Mouse (Mus musculus): Measurements from ENCODE around the gene Ppp1r9a. TPM values are rescaled to one million over a fixed set of nuclear protein-coding genes. Genes with fewer than 3 reads are reported as not detected.
"Not testable (repeated sequence)": the region's sequence is repeated elsewhere in the genome, so short reads cannot be mapped to it uniquely, and the experiment has no call there.

The Ppp1r9a gene
- total and polyA plus RNA-seq, 3 experiments: 0.03 TPM; not detected in 2

GRCm38 (mm10) chr6:4889544-4889943, 13.2 kb upstream of the Ppp1r9a start:
- Histone ChIP-seq H3K9ac (ENCODE audit: control insufficient read depth, low read depth, low read length, poor library complexity, severe bottlenecking) (no peak overlapping the region), H3K36me3 (ENCODE audit: control insufficient read depth in 1 of 2, insufficient read depth in 2 of 2, low read length in 2 of 2) (no peaks in the 10 kb centered on the region), H3K79me2 (ENCODE audit: control insufficient read depth, insufficient read depth, low read length, poor library complexity) (no peaks in the 10 kb centered on the region), H3K9me3 (replicated peaks; ENCODE audit: insufficient read depth, low read length) (no peaks in the 10 kb centered on the region), H3K4me1 (ENCODE audit: control insufficient read depth in 1 of 2, insufficient read depth in 2 of 2, low read length in 2 of 2) (no peaks in the 10 kb centered on the region), H3K4me3 (ENCODE audit: control insufficient read depth in 1 of 2, insufficient read depth in 1 of 2, low read depth in 2 of 2, low read length in 2 of 2) (no peak overlapping the region), H3K27me3 (ENCODE audit: control insufficient read depth in 1 of 2, insufficient read depth in 2 of 2, low read length in 2 of 2) (no peaks in the 10 kb centered on the region; a peak in 3 of 4 replicates), H3K27ac (ENCODE audit: control insufficient read depth, low read depth, low read length) (no peak overlapping the region)
- no peak for TF ChIP-seq MXI1 (IDR thresholded peaks at IDR 0.05; ENCODE audit: low read depth, low read length)
- no peak for TF ChIP-seq GABPA (IDR thresholded peaks at IDR 0.05; ENCODE audit: low read depth, low read length)
- TF ChIP-seq ZNF384 (IDR thresholded peaks at IDR 0.05; ENCODE audit: low read depth, low read length): no peak
- DNase-seq (ENCODE audit: low read depth, low spot score): no peak

GRCm38 (mm10) chr6:4892417-4892816, 10.3 kb upstream of the Ppp1r9a start:
- Histone ChIP-seq H3K4me3 (ENCODE audit: control insufficient read depth in 1 of 2, insufficient read depth in 1 of 2, low read depth in 2 of 2, low read length in 2 of 2) (no peak overlapping the region), H3K9ac (ENCODE audit: control insufficient read depth, low read depth, low read length, poor library complexity, severe bottlenecking) (no peak overlapping the region), H3K36me3 (ENCODE audit: control insufficient read depth in 1 of 2, insufficient read depth in 2 of 2, low read length in 2 of 2) (no peaks in the 10 kb centered on the region), H3K4me1 (ENCODE audit: control insufficient read depth in 1 of 2, insufficient read depth in 2 of 2, low read length in 2 of 2) (no peaks in the 10 kb centered on the region), H3K9me3 (replicated peaks; ENCODE audit: insufficient read depth, low read length) (no peaks in the 10 kb centered on the region), H3K79me2 (ENCODE audit: control insufficient read depth, insufficient read depth, low read length, poor library complexity) (no peaks in the 10 kb centered on the region), H3K27me3 (ENCODE audit: control insufficient read depth in 1 of 2, insufficient read depth in 2 of 2, low read length in 2 of 2) (no peaks in the 10 kb centered on the region; a peak in 3 of 4 replicates), H3K27ac (ENCODE audit: control insufficient read depth, low read depth, low read length) (no peak overlapping the region)
- TF ChIP-seq CTCF (IDR thresholded peaks at IDR 0.05 in 2 of 3, conservative IDR thresholded peaks at IDR 0.05 in 1 of 3; ENCODE audit: control insufficient read depth in 1 of 3, insufficient read depth in 1 of 3, low read depth in 2 of 3, low read length in 3 of 3, poor library complexity in 1 of 3, severe bottlenecking in 1 of 3) (no peak), NELFE (IDR thresholded peaks at IDR 0.05; ENCODE audit: low read depth, low read length) (no peak), MYB (IDR thresholded peaks at IDR 0.05; ENCODE audit: low read depth, low read length) (no peak), MXI1 (IDR thresholded peaks at IDR 0.05; ENCODE audit: low read depth, low read length) (no peak), POLR2A (IDR thresholded peaks at IDR 0.05; ENCODE audit: control insufficient read depth in 1 of 2, insufficient read depth in 1 of 2, low read depth in 1 of 2, low read length in 2 of 2, poor library complexity in 1 of 2) (no peak), BHLHE40 (IDR thresholded peaks at IDR 0.05; ENCODE audit: borderline replicate concordance, low read depth, low read length) (no peak), TCF12 (IDR thresholded peaks at IDR 0.05; ENCODE audit: low read depth, low read length) (no peak), HCFC1 (IDR thresholded peaks at IDR 0.05; ENCODE audit: low read depth, low read length) (no peak), NRF1 (IDR thresholded peaks at IDR 0.05; ENCODE audit: insufficient read depth, low read depth, low read length, poor library complexity, severe bottlenecking) (no peak), GABPA (IDR thresholded peaks at IDR 0.05; ENCODE audit: low read depth, low read length) (no peak)
- DNase-seq (ENCODE audit: low read depth, low spot score): no peak

- H3K9me3 ChIP-seq (replicated peaks; ENCODE audit: insufficient read depth, low read length); H3K36me3 ChIP-seq (ENCODE audit: control insufficient read depth in 1 of 2, insufficient read depth in 2 of 2, low read length in 2 of 2); H3K4me1 ChIP-seq (ENCODE audit: control insufficient read depth in 1 of 2, insufficient read depth in 2 of 2, low read length in 2 of 2); H3K9ac ChIP-seq (ENCODE audit: control insufficient read depth, low read depth, low read length, poor library complexity, severe bottlenecking); H3K27ac ChIP-seq (ENCODE audit: control insufficient read depth, low read depth, low read length); H3K79me2 ChIP-seq (ENCODE audit: control insufficient read depth, insufficient read depth, low read length, poor library complexity); H3K27me3 ChIP-seq (ENCODE audit: control insufficient read depth in 1 of 2, insufficient read depth in 2 of 2, low read length in 2 of 2); H3K4me3 ChIP-seq (ENCODE audit: control insufficient read depth in 1 of 2, insufficient read depth in 1 of 2, low read depth in 2 of 2, low read length in 2 of 2); DNase-seq (ENCODE audit: low read depth, low spot score): not testable (repeated sequence)
Observed at GRCm38 (mm10) chr6:4893312-4893711, 9.4 kb upstream of the Ppp1r9a start.
